Mouse (Mus musculus) CD4-positive, CD25-positive, alpha-beta regulatory T cell, adult 2 months (primary cell): ENCODE data around the gene Nek7.

ENCODE experiments used
- DNase-seq: peaks from one replicate; pipeline ENCODE4 v3.0.0-alpha.2; 2012; ENCODE audit warnings: low read depth, low spot score

Nek7 gene

GRCm38 (mm10) chr1:138510566-138510965 lies 109.4 kb downstream of the Nek7 start:
- no peak for DNase-seq

GRCm38 (mm10) chr1:138507446-138508043 lies 112.4 kb downstream of the Nek7 start:
- no peak for DNase-seq

DNA sequence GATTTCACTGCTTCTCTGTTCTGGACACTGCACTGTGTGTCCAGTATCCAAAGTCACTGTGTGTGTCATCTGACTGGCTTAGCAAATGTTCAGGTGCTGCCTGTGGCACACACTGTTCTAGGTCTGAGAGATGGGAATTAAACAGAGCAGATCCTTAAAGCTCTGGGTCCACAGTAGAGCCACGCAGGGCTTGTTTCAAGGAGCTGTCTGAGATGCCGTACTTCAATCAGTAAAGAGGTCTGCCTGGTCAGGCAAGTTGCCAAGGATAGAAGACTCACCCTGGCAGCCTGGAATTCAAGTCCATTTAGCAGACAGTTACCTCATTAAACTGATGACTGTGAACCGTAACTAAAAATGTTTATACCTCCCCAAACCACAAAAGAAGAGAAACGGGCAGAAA lies 112.9 kb downstream of the Nek7 start:
- DNase-seq: no peak

- DNase-seq: no peak
These were observed 115.7 kb downstream of the Nek7 start for GRCm38 (mm10) chr1:138504228-138504627.

DNA sequence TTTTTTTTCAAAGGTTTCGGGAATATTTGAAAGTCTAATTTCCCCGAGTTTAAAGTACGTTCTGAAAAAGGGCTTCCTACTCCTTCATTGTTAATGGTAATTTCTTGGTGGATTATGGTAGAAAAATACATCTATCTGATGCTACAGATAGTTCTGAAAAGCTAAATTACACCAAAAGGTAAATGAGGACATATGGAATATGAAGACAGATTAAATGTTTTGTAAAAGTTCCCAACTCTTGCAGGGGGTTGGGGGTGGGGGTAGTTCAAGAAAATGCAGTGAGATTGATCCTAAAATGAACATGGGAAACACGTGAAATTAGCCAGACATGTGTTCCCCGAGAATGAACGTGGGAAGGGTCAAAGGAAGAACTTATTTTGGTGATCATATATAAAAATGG lies 119.2 kb downstream of the Nek7 start:
- no peak for DNase-seq

GRCm38 (mm10) chr1:138500155-138500554 lies 119.8 kb downstream of the Nek7 start:
- DNase-seq: no peak

DNA sequence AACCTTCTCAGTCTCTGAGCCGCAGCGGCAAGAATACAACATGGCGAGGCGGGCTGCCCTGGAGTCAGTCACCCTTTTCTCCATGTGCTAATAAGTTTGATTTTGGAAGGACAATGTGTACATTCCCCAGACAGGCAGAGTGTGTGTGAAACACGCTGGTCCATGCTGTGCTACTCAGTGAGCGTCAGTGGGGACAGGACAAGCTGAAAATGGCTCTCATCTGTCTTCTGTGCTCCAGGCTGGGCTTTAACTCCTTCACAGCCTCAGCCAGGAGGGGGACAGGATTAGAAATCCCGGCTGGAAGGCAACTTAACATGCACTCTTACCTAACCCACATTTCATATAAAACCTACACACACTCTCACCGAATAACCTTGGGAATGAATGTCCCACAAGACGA lies 120.5 kb downstream of the Nek7 start:
- DNase-seq: no peak

- DNase-seq: no peak
These were observed 128.4 kb downstream of the Nek7 start for GRCm38 (mm10) chr1:138491382-138492097.

DNA sequence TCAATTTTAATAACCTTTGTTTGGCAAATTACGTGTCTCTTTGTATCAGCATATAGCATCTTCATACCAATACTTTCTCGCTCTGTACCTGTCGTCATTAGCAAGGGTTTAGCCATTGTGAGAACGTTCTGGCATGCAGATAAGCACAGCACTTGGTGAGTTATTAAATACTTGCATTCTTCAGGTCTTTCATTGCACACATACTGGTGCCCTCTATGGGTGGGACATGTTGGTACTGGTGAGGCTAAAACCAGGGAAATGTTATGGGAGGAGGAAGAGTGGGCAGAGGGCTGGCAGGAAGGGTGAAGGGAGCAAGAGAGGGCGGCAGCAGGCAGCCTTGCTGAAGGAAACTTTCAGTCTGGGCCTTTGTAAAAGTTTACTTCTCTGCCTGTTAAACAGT lies 132.4 kb downstream of the Nek7 start:
- peak; percentile 37 for DNase-seq

DNA sequence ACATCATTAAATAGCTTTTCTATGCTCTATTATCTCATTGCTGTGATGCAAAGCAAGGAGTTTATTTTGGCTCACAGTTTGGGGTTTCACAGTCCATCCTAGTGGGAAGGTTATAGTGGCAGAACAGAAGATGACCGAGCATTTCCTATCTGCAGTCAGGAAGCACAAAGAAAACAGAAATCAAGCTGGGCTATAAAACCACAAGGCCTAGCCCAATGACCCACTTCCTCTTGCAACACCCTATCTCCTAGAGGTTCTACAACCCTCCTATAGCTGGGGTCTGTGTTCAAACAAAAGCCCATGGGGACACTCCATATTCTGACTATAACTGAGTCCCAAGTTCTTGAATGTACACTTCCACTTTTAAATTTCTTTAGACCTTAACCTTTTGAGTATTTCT lies 139.2 kb downstream of the Nek7 start:
- DNase-seq: no peak

- no peak for DNase-seq
These were observed 154.6 kb downstream of the Nek7 start for GRCm38 (mm10) chr1:138465352-138465751.

GRCm38 (mm10) chr1:138461425-138461824 lies 158.5 kb downstream of the Nek7 start:
- no peak for DNase-seq

DNA sequence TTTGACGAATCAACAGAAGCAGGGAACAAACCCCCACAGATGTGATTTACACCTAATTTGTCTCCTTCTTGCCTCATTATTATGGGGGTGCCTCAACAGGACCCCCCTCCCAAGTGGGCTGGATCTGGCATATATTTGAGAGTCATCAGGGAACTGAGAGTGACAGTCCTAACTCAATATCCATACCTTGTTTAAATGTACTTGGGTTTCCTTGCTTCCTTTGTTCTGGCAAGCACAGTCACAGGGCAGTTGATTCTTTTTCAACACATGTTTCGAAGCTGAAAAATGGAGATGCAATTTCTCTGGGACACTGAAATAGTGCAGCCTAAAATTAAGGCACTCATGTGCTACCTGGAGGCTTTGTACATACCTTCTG lies 170.5 kb downstream of the Nek7 start:
- no peak for DNase-seq

DNA sequence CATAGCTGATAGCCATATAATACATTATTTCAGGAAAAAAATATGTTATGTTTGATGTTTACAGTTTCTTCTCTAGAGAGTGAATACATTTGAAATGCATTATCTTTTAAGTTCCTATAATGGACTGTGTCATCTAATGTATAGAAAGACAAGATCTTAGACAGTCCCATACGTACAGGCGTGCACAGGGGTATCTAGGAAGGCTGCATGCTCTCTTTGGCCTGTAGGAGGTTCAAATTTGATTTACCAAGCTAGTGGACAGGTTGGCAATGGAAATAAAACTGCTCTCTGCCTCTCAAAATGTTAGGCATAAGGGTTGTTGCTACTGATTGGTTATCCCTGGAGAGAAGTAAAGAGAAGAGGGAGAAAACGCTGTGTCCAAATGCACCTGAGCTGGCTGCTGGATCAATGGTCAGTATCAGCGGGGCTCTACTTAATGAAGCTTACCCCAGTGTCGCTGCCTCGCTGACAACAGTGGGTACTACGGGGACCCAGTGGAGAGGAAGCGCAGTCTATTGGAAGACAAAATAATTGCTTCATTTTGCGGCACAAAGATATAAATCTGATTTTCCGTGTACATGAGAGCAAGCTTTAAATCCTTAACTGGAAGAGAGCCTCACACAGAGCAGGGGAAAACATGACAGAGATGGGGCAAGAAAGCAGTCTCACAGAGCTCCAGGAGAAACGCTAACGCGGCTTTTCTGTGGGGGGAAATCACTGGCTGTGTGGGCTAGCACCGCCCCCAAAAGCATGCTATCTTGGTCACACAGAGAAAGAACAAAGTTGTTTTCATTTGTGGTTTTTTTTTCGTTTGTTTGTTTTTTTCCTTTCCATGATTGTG lies 171.1 kb downstream of the Nek7 start:
- no peak for DNase-seq

DNA sequence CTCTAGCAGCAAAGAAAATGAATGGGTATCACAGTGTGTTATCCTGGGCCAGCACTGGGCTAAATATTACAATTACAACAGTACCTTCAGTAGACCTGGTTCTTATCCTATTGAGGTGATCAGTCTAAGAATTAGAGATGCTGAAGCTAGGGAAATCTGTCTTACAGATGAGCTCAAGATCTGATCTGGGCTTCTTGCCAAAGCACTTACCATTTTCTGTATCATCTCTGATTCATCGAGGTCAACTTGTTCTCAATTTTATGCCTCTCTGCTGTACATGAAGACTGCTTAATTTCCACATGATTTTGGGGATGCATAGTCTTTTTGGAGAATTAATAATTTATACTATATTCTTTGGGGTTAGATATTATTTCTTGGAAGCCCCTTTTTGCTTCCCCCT lies 173.1 kb downstream of the Nek7 start:
- DNase-seq: no peak
